Mouse (Mus musculus) heart, embryonic 16.5 days (tissue): ENCODE measurements around the gene Ptpn18. TPM values are rescaled to one million over a fixed set of nuclear protein-coding genes. Genes with fewer than 3 reads are reported as not detected.
"Not testable (repeated sequence)": the region's sequence is repeated elsewhere in the genome, so short reads cannot be mapped to it uniquely, and the experiment has no call there.

Source experiments
- ATAC-seq: fragments of 200-750 bp; cut with Nextera tagmentation; replicated peaks from 2 replicates; pipeline ENCODE4 v1.8.0; 2017; ENCODE audit warnings: moderate number of reproducible peaks; ENCODE audit not compliant: insufficient read depth, low FRiP score; ENCODE audit errors: extremely low read depth
- H3K27ac ChIP-seq: fragments of 300-500 bp; sonication (generic); 2 replicates; pipeline ENCODE4 v1.5.1; 2014; ENCODE audit warnings: mild to moderate bottlenecking, low read length, control low read depth, moderate library complexity
- H3K27me3 ChIP-seq: fragments of 300-500 bp; sonication (generic); 2 replicates; pipeline ENCODE4 v1.6.1; 2014; ENCODE audit warnings: low read length, mixed read lengths; ENCODE audit not compliant: control insufficient read depth, insufficient read depth
- H3K36me3 ChIP-seq: fragments of 300-500 bp; sonication (generic); 2 replicates; pipeline ENCODE4 v1.6.1; 2014; ENCODE audit not compliant: control insufficient read depth, insufficient read depth
- H3K4me1 ChIP-seq: fragments of 300-500 bp; sonication (generic); 2 replicates; pipeline ENCODE4 v1.6.1; 2014; ENCODE audit warnings: low read length, mixed read lengths; ENCODE audit not compliant: control insufficient read depth, insufficient read depth
- H3K4me2 ChIP-seq: fragments of 300-500 bp; sonication (generic); 2 replicates; pipeline ENCODE4 v1.6.1; 2014; ENCODE audit warnings: low read depth, mild to moderate bottlenecking, control low read depth, low read length
- H3K4me3 ChIP-seq: fragments of 300-500 bp; sonication (generic); 2 replicates; pipeline ENCODE4 v1.5.1; 2014; ENCODE audit warnings: mild to moderate bottlenecking, control low read depth, low read length
- H3K9ac ChIP-seq: fragments of 300-500 bp; sonication (generic); 2 replicates; pipeline ENCODE4 v1.6.1; 2014; ENCODE audit warnings: low read length, control low read depth
- H3K9me3 ChIP-seq: fragments of 300-500 bp; sonication (generic); replicated peaks from 2 replicates; pipeline ENCODE4 v1.6.1; 2016; ENCODE audit warnings: low read length; ENCODE audit not compliant: control insufficient read depth
- WGBS: fragments of 180-500 bp; shearing (Covaris S2); extraction: QIAGEN DNeasy Blood & Tissue Kit; methylation state at CpG from one replicate; pipeline ENCODE4 v1.1.7; 2014; 5-methylcytosine and 5-hydroxymethylcytosine counted together
- microRNA-seq: library from miRNA; unstranded; fragments of <30 nt; microRNA quantifications from one replicate; pipeline ENCODE4, GENCODE M21; 2017
- polyA plus RNA-seq: library from polyadenylated mRNA; unstranded; fragments of >200 nt; fragmentation: Nextera tagmentation; extraction: Ambion mirVana; gene quantifications from 2 replicates; pipeline ENCODE4 v1.2.1, GENCODE M21; 2015

The Ptpn18 gene
- polyA plus RNA-seq, 1 experiment from 2014 or later, result 25.8 TPM

GRCm38 (mm10) chr1:34517797-34518196 is 58.2 kb downstream of the Ptpn18 start:
- not testable (repeated sequence) for H3K4me1 ChIP-seq, H3K36me3 ChIP-seq, H3K9ac ChIP-seq, H3K4me3 ChIP-seq, H3K27ac ChIP-seq, H3K27me3 ChIP-seq, H3K4me2 ChIP-seq, ATAC-seq, H3K9me3 ChIP-seq
- WGBS, result 42% methylated on average over 1 of the region's 1 CpGs

GRCm38 (mm10) chr1:34518259-34518658 is 58.7 kb downstream of the Ptpn18 start:
- H3K9me3 ChIP-seq, result peaks cover 2% of the 10 kb centered on the region; the same call in 1 of the 2 replicates
- ATAC-seq, result no peak
- H3K36me3 ChIP-seq, result no peaks in the 10 kb centered on the region
- no peak overlapping the region for H3K4me2 ChIP-seq
- no peak overlapping the region for H3K27ac ChIP-seq
- peaks cover 6% of the 10 kb centered on the region for H3K4me1 ChIP-seq
- no peaks in the 10 kb centered on the region for H3K27me3 ChIP-seq
- H3K9ac ChIP-seq, result no peak overlapping the region
- WGBS, result 67% methylated on average over 1 of the region's 1 CpGs
- H3K4me3 ChIP-seq, result no peak overlapping the region

DNA sequence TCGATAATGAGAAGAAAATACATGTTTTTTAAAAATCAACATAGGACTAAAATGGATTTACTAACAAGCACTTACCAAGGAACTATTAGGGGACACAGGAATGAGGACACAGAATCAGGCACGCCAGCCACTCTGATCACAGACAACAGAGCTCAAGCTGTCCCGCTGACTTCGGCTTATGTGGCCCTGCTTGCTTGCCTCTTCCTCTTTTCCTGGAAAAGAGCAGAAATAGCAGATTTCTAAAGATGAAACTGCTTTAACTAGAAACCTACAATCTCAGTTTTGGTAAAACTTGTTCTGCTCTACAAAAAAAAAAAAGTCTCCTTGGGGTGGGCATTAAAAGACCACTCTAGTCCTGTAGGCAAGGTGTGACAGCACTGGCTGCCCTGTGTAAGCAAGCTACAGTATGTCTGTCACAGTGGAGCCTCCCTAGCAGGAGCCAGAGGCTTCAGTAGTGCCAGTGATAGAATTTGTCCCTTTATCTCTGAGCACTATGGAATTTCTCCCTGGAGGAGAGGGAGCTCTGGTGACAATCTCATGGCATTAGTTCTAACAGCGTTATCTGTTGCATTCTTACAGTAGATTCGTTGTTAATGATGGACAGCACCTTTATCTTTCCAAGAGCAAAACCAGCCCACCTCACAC is 62.8 kb downstream of the Ptpn18 start:
- H3K9ac ChIP-seq, result no peak overlapping the region
- no peaks in the 10 kb centered on the region for H3K27me3 ChIP-seq
- H3K36me3 ChIP-seq, result no peaks in the 10 kb centered on the region
- no peaks in the 10 kb centered on the region for H3K9me3 ChIP-seq
- no peak overlapping the region for H3K27ac ChIP-seq
- no peak for ATAC-seq
- H3K4me1 ChIP-seq, result peaks cover 6% of the 10 kb centered on the region
- WGBS, result 33% methylated on average over 6 of the region's 6 CpGs
- no peak overlapping the region for H3K4me2 ChIP-seq
- H3K4me3 ChIP-seq, result no peak overlapping the region

DNA sequence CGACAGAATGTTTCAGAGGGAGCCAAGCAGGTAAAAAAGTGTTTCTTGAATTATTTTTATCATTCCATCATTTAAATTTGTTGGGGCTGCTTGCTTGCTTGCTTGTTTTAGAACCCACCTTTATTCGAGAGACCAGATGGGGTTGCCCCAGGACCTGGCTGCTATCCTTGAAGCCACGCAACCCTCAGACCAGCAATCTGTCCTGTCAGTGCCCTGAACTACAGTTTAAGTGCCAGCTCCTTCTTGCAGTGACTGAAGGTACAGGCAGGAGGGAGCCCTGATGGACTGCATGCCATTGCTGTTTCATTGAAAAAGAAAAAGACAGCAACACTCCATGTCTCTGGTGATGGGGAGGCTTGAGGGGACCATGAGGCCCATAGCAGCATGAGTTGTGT is 63.3 kb downstream of the Ptpn18 start:
- H3K27me3 ChIP-seq, result no peaks in the 10 kb centered on the region
- no peak overlapping the region for H3K9ac ChIP-seq
- peak overlapping the region; percentile 10; the same call in 1 of the 2 replicates for H3K27ac ChIP-seq
- no peak overlapping the region for H3K4me2 ChIP-seq
- H3K4me1 ChIP-seq, result peaks cover 6% of the 10 kb centered on the region
- no peak for ATAC-seq
- 30% methylated on average over 3 of the region's 3 CpGs for WGBS
- no peaks in the 10 kb centered on the region for H3K36me3 ChIP-seq
- H3K9me3 ChIP-seq, result no peaks in the 10 kb centered on the region
- no peak overlapping the region for H3K4me3 ChIP-seq

DNA sequence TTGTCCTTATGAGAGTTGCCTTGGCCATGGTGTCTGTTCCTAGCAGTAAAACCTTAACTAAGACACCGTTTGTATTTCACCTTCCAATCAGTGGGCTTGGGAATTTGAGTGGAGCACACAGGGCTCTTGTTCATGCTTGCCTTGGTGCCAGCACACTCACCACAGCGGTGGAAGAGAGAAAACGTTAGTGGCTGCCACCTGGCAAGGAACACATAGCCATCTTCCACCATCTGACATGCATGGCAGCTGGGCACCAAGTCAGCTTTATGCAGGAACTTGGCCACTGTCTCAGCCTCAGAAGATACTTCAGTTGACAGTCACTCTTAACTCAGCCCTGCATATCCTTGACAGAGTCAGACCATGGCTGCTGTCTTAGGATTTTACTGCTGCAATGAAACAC is 64.1 kb downstream of the Ptpn18 start:
- 80% methylated on average over 3 of the region's 3 CpGs for WGBS
- H3K4me2 ChIP-seq, result no peak overlapping the region
- no peak overlapping the region for H3K27ac ChIP-seq
- H3K9me3 ChIP-seq, result no peaks in the 10 kb centered on the region
- H3K4me3 ChIP-seq, result no peak overlapping the region
- no peaks in the 10 kb centered on the region for H3K36me3 ChIP-seq
- no peak for ATAC-seq
- peaks cover 6% of the 10 kb centered on the region for H3K4me1 ChIP-seq
- H3K9ac ChIP-seq, result no peak overlapping the region
- H3K27me3 ChIP-seq, result no peaks in the 10 kb centered on the region

Small RNA genes within 50 kb of the gene (microRNA-seq; reads per million reads assigned to microRNA genes)
- 2.0 reads per million, percentile 4 among the genes with 10 or more reads in this experiment for gene Mir5103

Other genes starting within 250 kb of the Ptpn18 start
- gene Ccdc115, start 20.1 kb upstream of the Ptpn18 start, polyA plus RNA-seq, result 45.3 and 47.0 TPM in 2 replicates
- 60.3 and 64.9 TPM in 2 replicates for gene Imp4, start 19.9 kb upstream of the Ptpn18 start, polyA plus RNA-seq
- gene Prss39, start 38.6 kb downstream of the Ptpn18 start, polyA plus RNA-seq, result not detected in 2 replicates
- gene Cfc1, start 75.9 kb downstream of the Ptpn18 start, polyA plus RNA-seq, result not detected in 2 replicates
- not detected in 2 replicates for gene Prss40, start 101.2 kb downstream of the Ptpn18 start, polyA plus RNA-seq
- gene Amer3, start 119.9 kb downstream of the Ptpn18 start, polyA plus RNA-seq, result 0.04 and 0.07 TPM in 2 replicates